In the genomic region with DNA sequence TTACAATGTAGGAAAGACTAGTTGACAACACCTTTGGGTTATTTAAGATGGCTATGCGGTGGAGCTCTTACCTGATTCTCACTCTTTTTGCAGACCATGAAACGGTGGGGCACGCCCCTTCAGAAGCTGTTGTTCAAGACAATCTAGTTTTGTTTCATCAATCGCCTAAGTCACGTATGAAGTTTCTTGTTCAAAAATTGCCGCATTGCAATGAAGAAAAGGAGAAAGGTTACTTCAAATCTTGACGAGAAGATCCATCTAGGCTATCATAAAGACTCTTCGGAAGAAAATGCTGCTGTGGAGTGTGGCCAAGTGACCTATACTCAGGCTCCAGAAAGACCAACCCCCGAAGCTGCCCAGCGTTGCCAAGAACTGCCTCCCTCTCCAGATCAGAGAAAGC, we compare ENCODE assay signal across 8 mouse cellular contexts. TPM values are rescaled to one million over a fixed set of nuclear protein-coding genes. Genes with fewer than 3 reads are reported as not detected.
A peak's percentile ranks its signal among the peaks of the same experiment; 100 is the strongest.
DNase-seq lines count a peak whose midpoint lies in the region; ATAC-seq and TF ChIP-seq lines count a peak whose summit lies in the region.

No protein-coding gene starts in this region.

- dilution Hi-C loops in CH12.LX (cut with MboI; ENCODE audit: extremely low pct_ligation_motif_present, extremely low pct_unique_long_range_greater_than_20kb, low sequenced_read_pairs): no loop called here

- peaks cover 29% of the 10 kb centered on the region for H3K79me2 ChIP-seq in CH12.LX (replicated peaks; ENCODE audit: control insufficient read depth, extremely low read depth, insufficient read depth, poor library complexity, severe bottlenecking)

- H3K4me1 ChIP-seq in CH12.LX (ENCODE audit: control insufficient read depth in 1 of 2, insufficient read depth in 2 of 2): peaks cover 5 to 22% of the 10 kb centered on the region in 2 experiments
- peaks cover 39% of the 10 kb centered on the region for H3K4me1 ChIP-seq in hindbrain, embryonic 13.5 days (replicated peaks)

- TF ChIP-seq RAD21 in CH12.LX (IDR thresholded peaks at IDR 0.05; ENCODE audit: low read depth, low read length): no peak

- peaks cover 0 to 3% of the 10 kb centered on the region in 2 experiments for H3K36me3 ChIP-seq in CH12.LX (replicated peaks in 1 of 2; ENCODE audit: control insufficient read depth in 1 of 2, insufficient read depth in 1 of 2, low read length in 1 of 2)
- peaks cover 3% of the 10 kb centered on the region; the same call in 1 of the 2 replicates for H3K36me3 ChIP-seq in hindbrain, embryonic 13.5 days

- no peak for ATAC-seq in hindbrain, embryonic 13.5 days (ENCODE audit: low FRiP score)
- ATAC-seq in frontal cortex, adult (ENCODE audit: low TSS enrichment): no peak

- peak overlapping the region; percentile 49; the same call in 1 of the 2 replicates for H3K27ac ChIP-seq in CH12.LX (ENCODE audit: insufficient read depth, low read depth)
- peak overlapping the region; percentile 94 for H3K27ac ChIP-seq in hindbrain, embryonic 13.5 days

- peak overlapping the region; percentile 68 to 94 (median 93) for H3K4me3 ChIP-seq in CH12.LX (replicated peaks in 1 of 3; ENCODE audit: low read depth in 2 of 3, low read length in 2 of 3, poor library complexity in 1 of 3)
- H3K4me3 ChIP-seq in hindbrain, embryonic 13.5 days: peak overlapping the region; percentile 79

- 25% methylated on average over 10 of the region's 10 CpGs for WGBS in hindbrain, embryonic 13.5 days

- H3K9ac ChIP-seq in CH12.LX (ENCODE audit: insufficient read depth, low read depth): peak overlapping the region; percentile 88
- peak overlapping the region; percentile 94 for H3K9ac ChIP-seq in hindbrain, embryonic 13.5 days

- peak; percentile 21 for DNase-seq in adrenal gland, postnatal 14 days
- DNase-seq in adrenal gland, adult 8-10 months: no peak
- DNase-seq in CH12.LX (ENCODE audit: extremely low read depth) (peak; percentile 40), liver (peak; percentile 23)
- DNase-seq in embryo, embryonic 9.5 days (ENCODE audit: extremely low spot score): peak; percentile 39
- DNase-seq in naive thymus-derived CD4-positive, alpha-beta T cell, adult 2 months (ENCODE audit: low read depth): peak; percentile 64

- TF ChIP-seq POLR2A in CH12.LX (IDR thresholded peaks at IDR 0.05; ENCODE audit: low read depth, low read length): no peak

- peak overlapping the region; percentile 98 for H3K4me2 ChIP-seq in CH12.LX (ENCODE audit: insufficient read depth, low read depth, poor library complexity, severe bottlenecking)
- peak overlapping the region; percentile 70 for H3K4me2 ChIP-seq in hindbrain, embryonic 13.5 days

- H3K27me3 ChIP-seq in CH12.LX (replicated peaks): no peaks in the 10 kb centered on the region
- H3K27me3 ChIP-seq in hindbrain, embryonic 13.5 days: no peaks in the 10 kb centered on the region

- in situ Hi-C loops in CH12.LX (cut with MboI; ENCODE audit: low pct_ligation_motif_present, low pct_unique_long_range_greater_than_20kb, low sequenced_read_pairs): no loop called here

- TF ChIP-seq CTCF in CH12.LX (conservative IDR thresholded peaks at IDR 0.05 in 1 of 2, IDR thresholded peaks at IDR 0.05 in 1 of 2; ENCODE audit: low read depth in 2 of 2, low read length in 2 of 2): no peak

- H3K9me3 ChIP-seq in CH12.LX (replicated peaks; ENCODE audit: low read length): no peaks in the 10 kb centered on the region
- no peaks in the 10 kb centered on the region for H3K9me3 ChIP-seq in hindbrain, embryonic 13.5 days

- TF ChIP-seq EP300 in CH12.LX (IDR thresholded peaks at IDR 0.05; ENCODE audit: low read length): no peak

TF ChIP-seq in CH12.LX, 34 proteins besides CTCF, POLR2A, EP300 and RAD21:
- TF ChIP-seq NELFE (IDR thresholded peaks at IDR 0.05; ENCODE audit: low read depth, low read length) (no peak), MYC (IDR thresholded peaks at IDR 0.05; ENCODE audit: low read depth, low read length) (no peak), CHD2 (IDR thresholded peaks at IDR 0.05; ENCODE audit: low read length) (no peak), HCFC1 (IDR thresholded peaks at IDR 0.05; ENCODE audit: low read depth, low read length) (no peak), SIN3A (IDR thresholded peaks at IDR 0.05; ENCODE audit: low read length) (peak; percentile 81), MAFK (IDR thresholded peaks at IDR 0.05; ENCODE audit: insufficient replicate concordance, low read length) (no peak), MXI1 (IDR thresholded peaks at IDR 0.05; ENCODE audit: low read depth, low read length) (peak; percentile 68), TCF12 (IDR thresholded peaks at IDR 0.05; ENCODE audit: low read depth, low read length) (no peak)

RNA-seq across cellular contexts. Expression of gene Zbtb41, which starts 0.9 kb away (rescaled TPM):
- 34.7 and 36.5 TPM in 2 replicates for total RNA-seq in adrenal gland, postnatal 14 days (2021)
- 10 to 100 TPM; 32.2 to 46.3 (median 37.4) TPM for total RNA-seq in adrenal gland, adult 8-10 months (2022)
- total RNA-seq in CH12.LX (2012; rRNA removed) (4.8 and 6.5 TPM in 2 replicates), CH12.LX (2014; rRNA removed) (7.3 and 9.8 TPM in 2 replicates)
- 6.3 and 7.0 TPM in 2 replicates for polyA plus RNA-seq in CH12.LX (2012; ENCODE audit: insufficient read length, low read depth)
- polyA plus RNA-seq in hindbrain, embryonic 13.5 days (2015; fragmentation: Nextera tagmentation; extraction: Ambion mirVana): 12.8 and 13.6 TPM in 2 replicates

RNA-seq across cellular contexts. Expression of gene Aspm, which starts 31.6 kb away (rescaled TPM):
- 7.7 and 8.2 TPM in 2 replicates for total RNA-seq in adrenal gland, postnatal 14 days (2021)
- total RNA-seq in adrenal gland, adult 8-10 months (2022): 1 to 10 TPM in 1 of 4 experiments, under 1 TPM in 3; 0.67 to 1.5 (median 0.84) TPM
- total RNA-seq in CH12.LX (2012; rRNA removed): 19.6 and 20.6 TPM in 2 replicates
- 19.5 and 20.2 TPM in 2 replicates for total RNA-seq in CH12.LX (2014; rRNA removed)
- 18.3 and 19.6 TPM in 2 replicates for polyA plus RNA-seq in CH12.LX (2012; ENCODE audit: insufficient read length, low read depth)
- polyA plus RNA-seq in hindbrain, embryonic 13.5 days (2015; fragmentation: Nextera tagmentation; extraction: Ambion mirVana): 4.5 and 4.9 TPM in 2 replicates

RNA-seq across cellular contexts. Expression of gene Crb1, which starts 46.0 kb away (rescaled TPM):
- not detected in 2 replicates for total RNA-seq in adrenal gland, postnatal 14 days (2021)
- total RNA-seq in adrenal gland, adult 8-10 months (2022): not detected
- total RNA-seq in CH12.LX (2012; rRNA removed) (0.25 and 0.29 TPM in 2 replicates), CH12.LX (2014; rRNA removed) (0.12 and 0.16 TPM in 2 replicates)
- polyA plus RNA-seq in CH12.LX (2012; ENCODE audit: insufficient read length, low read depth): 0.10 and 0.15 TPM in 2 replicates
- polyA plus RNA-seq in hindbrain, embryonic 13.5 days (2015; fragmentation: Nextera tagmentation; extraction: Ambion mirVana): 1.7 and 2.7 TPM in 2 replicates
